Mouse (Mus musculus) thymus, postnatal 36 days (tissue): ENCODE data around the gene Prss16.

Experiments
- DNase-seq, 2 experiments: peaks; one replicate each; pipeline ENCODE4 v3.0.0; 2022; ENCODE audit warnings: mixed read lengths in 2 of 2

Gene Prss16

GRCm38 (mm10) chr13:22035267-22036148 is 26.0 kb upstream of the Prss16 start, which contains the start of the genes Hist1h2ah and Hist1h2bk:
Gene Hist1h2ah (minus strand): TSS chr13:22035568.
Gene Hist1h2bk (plus strand): TSS chr13:22035870.
- DNase-seq, result peak; percentile 79 to 82

- no peak for DNase-seq
Measured at GRCm38 (mm10) chr13:22034443-22035266, 25.1 kb upstream of the Prss16 start.

- DNase-seq, result no peak
Measured at GRCm38 (mm10) chr13:22033741-22034442, 24.4 kb upstream of the Prss16 start.

DNA sequence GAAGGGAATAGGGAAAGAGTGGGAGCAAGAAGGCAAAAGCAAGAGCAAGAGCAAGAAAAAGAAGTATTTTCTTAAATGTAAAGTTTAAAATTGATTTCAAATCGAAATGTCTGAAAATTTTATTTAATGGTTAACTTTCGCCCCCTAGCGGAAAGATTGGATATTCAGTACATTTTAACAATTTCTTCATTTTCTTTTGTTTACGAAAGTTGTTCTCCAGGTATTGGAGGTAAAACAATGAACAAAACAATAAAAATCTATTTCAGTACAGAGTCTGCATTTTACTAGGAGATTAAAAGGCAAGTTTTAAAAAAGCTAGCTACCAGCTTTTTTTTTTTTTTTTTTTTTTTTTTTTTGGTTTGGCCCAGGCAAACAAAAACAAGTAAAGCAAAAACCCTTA is 21.0 kb upstream of the Prss16 start:
- DNase-seq, result no peak

DNA sequence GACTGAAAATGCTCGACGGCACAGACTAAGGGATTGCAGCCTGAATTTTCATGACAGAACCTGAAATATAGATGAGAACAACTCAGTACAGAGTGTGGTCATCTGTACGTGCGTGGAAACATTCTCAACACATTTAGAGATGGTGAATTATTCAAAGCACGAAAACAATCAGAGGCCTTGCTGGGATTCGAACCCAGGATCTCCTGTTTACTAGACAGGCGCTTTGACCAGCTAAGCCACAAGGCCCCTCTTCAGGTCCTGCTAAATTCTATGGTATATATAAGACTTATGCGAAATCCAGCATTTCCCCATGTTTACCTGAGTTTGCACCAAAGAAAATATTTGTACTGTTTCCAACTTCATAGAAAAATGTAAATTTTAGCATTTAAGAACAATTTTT is 20.4 kb upstream of the Prss16 start:
- DNase-seq, result no peak

GRCm38 (mm10) chr13:22028673-22029460 is 19.3 kb upstream of the Prss16 start:
- DNase-seq, result peak; percentile 87 to 90

DNA sequence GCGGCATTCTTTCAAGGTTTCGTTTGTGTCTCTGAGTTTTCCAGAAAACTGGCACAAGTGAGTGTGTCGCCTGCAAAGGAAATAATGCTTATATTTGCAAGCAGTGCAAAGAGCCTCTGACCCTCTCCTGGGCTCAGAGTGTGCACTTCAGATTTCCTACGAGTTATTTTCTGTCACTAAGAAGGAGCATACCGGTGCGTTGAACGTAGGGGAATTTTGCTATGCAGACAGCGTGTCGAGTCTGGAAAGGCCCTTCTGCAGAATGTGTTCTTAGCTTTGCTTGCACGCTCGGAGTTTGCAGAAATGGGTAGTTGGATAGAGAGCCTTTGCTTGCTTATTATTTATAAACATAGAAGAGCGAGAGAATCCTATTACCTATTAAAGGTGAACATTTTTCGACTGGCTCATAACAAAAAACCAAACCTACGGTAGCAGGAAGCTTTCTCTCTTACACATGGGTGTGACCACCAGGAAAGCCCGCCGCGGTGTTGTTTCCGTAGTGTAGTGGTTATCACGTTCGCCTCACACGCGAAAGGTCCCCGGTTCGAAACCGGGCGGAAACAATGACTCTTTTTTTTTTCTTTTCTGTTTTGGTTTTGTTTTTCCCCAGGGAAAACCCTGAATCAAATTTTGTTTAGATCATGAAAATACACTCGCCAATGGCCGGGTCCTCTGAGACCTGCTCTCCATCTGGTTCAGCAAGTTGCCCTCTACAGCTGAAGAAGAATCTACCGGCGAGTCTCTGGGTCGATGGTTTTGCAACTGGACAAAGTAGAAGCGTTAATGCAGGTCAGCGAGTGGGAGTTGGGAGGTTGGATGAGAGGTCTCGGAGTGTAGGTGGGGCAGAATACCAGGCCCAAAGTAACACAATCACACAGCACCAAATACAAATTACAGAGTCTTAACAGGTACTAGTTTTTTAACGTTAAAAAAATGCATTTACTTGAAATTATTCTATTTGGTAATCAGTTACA is 16.8 kb upstream of the Prss16 start:
- peak; percentile 81 to 84 for DNase-seq

DNA sequence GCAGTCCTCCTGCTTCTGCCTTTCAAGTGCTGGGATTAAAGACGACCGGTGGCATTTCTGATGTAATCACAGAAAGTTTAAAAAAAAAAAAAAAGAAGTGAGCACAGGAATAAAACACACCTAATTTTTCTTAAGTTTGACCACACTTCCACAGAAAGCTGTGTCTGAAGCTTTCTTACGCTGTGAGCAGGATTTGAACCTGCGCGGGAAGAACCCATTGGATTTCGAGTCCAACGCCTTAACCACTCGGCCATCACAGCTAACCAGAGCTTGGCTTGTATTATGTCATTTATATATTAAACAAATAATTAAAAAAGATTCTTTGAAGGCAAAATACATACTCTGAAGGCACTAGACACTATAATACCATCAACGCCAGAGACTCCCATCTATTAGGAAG is 12.7 kb upstream of the Prss16 start:
- peak; percentile 73 to 77 for DNase-seq

DNA sequence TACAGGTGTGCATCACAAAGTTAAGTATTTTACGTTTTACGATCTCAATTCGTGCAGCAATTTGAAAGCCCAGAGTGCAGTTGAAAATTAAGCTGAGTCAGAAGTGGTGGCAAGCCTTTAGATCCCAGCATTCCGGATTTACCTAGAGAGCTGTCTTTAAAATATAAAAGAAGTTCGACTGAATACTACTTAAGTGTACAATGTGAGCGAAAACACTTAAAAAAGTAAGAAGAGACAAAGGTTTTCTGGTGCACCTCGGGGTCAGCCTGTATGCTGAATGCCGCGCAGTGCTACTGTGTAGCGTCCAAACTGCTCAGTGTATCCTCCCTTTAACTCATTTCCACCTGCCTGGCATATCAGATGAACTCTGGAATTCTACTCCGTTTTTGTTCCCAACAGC is 12.0 kb upstream of the Prss16 start:
- DNase-seq, result no peak

DNA sequence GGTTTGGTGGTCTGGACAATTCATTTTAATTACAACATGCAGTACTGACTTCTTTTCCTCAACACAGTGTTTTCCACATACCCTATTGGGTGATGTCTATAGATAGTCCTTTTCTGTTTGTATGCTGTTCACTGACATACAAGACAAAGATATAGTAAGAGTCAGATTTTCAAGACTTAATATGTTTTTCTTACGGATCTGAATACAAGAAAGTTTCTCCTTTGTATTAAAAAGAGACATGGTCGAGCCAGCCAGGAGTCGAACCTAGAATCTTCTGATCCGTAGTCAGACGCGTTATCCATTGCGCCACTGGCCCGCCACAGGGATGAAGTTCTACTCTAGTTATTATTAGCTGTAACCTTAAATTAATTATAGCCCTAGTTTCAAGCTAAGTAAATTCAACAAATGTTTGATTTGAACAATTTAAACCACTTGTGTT is 11.4 kb upstream of the Prss16 start:
- peak in 1 of 2 experiments; percentile 39 for DNase-seq

DNA sequence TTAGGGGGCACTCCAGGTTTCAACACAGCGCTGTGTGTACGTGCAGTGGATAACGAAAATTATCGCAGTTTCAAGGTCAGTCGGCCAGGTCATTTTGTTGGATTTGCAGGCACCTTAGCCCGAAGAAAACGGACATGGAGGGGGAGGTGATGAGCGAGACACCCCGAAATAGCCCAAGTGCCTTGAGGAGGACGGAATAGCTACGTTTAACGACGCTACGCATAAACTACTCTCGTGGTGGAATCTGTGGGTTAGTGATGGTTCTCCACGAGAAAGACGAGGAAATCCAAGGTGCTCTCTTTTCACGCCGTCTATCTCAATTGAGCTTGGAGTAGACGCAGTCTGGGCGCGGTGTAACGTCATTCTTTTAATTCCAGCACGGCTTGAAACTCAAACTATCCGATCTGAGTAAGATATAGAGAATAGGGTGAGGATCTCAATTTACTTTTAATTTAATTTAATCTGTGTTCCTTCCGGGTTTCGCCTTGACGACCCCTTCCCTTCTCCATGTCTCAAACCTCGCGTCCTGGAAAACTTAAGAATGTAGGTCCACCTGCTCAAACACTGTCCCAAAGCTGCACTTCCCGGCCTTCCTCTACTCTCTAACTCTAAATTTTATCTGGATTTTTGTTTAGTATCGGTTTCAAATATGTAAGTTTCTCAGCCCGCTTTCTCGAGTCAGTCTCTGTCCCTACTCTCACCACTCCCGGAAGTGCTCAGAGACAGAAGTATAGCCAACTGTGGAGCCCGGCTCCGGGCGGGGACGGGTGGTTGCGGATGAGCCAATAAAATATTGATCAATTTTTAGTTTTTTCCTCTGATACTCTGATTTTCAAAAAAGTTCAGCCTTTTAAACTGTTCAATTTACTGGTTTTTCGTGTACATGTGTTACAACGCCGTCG is 10.6 kb upstream of the Prss16 start:
- peak in 1 of 2 experiments; percentile 50 for DNase-seq

DNA sequence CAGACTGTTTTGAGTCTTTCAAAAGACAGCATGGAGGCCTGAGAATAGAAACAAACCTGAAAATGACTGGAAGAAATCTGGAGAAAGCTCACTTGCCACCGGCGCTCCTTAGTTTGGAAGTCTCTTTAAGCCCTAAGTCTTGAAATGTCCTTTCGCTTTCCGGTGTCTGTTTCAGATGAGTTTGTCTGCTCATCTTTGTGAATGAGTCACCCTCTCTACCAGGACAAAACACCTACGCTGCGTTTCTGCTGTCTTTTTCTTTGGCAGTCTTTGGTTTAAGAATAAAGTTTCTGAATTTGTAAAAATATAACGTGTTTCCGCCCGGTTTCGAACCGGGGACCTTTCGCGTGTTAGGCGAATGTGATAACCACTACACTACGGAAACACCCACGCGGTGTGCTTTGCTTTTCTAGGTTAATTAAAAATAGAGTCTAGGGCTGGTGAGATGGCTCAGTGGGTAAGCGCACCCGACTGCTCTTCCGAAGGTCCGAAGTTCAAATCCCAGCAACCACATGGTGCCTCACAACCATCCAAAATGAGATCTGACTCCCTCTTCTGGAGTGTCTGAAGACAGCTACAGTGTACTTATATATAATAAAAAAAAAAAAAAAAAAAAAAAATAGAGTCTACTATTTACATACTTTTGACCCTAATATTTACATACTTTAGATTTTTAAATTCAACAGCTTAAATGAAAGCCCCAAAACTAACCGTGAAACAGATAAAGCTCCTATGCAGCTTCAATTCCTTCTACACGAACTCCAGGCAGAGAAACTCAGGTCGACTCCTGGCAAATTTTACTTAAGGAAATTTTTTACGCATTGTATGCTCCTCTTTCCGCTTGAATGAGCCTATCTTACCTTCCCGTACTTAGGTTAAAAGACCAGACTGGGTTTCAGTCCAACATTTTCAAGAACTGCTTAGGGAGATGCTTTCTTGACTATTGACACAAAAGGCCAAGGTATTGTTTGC is 6.2 kb upstream of the Prss16 start:
- DNase-seq, result peak; percentile 77 to 81

GRCm38 (mm10) chr13:22014411-22014845 is 4.9 kb upstream of the Prss16 start:
- no peak for DNase-seq

DNA sequence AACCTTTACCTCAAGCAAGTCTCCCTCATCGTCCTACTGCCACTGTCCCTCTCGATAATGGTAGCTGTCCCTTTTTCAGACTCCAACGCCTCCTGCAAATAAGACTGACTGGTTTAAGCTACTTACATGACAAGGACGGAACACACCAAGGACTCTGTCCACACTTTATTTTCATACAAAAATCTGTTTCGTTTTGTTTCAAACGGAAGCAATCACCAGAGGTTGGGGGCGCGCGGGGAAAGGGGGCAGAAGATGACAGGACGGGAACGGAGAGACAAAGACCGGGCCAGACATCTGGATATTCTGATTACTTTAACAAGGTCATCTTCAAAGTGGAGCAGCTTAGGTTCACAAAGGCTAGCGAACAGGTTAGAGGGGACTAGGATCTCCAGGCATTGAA is 4.2 kb upstream of the Prss16 start:
- DNase-seq, result no peak

DNA sequence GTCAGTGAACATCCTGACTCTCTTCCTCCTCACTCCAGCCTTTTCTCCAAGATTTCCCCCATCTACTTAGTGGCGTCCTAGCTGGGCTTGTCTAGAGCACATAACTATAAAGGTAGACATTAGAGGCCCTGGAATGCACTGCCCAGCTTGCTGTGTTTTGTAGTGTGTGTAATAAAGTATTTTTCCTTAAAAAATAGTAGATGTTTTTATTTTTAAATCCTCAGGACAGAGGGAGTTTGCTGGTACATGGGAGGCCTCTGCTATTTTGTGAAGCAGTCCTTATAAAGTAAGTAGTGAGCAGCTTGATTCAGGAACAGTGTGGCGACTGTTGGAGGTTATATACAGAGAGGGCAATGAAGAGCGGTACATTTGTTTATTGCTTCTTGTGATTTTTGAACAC is 835 bp downstream of the Prss16 start:
- no peak for DNase-seq

- DNase-seq, result no peak
Measured at GRCm38 (mm10) chr13:22007872-22008271, 1.7 kb downstream of the Prss16 start.

DNA sequence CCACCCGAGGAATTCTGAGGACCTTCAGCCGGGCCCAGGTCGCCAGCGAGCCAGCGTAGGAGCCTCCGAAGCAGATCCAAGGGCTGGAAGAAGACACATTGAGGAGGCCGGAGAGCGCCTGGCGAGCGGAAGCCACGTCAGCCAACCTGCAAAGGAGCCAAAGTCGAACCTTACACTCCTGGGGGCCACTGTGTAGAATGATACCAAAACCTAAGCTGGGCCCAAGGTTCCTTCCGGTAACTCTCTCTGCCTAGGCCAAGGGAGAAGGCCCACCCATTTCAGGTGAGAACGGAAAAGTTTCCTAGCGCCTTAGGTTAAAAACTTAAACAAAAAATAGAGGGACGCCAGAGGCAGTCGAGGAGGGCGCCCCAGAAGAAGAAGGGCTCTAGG is 2.4 kb downstream of the Prss16 start:
- no peak for DNase-seq

- peak; percentile 75 to 77 for DNase-seq
Measured at GRCm38 (mm10) chr13:22006334-22007120, 3.0 kb downstream of the Prss16 start.
